Comparison of ENCODE assay signal across 25 mouse cellular contexts in the genomic region with DNA sequence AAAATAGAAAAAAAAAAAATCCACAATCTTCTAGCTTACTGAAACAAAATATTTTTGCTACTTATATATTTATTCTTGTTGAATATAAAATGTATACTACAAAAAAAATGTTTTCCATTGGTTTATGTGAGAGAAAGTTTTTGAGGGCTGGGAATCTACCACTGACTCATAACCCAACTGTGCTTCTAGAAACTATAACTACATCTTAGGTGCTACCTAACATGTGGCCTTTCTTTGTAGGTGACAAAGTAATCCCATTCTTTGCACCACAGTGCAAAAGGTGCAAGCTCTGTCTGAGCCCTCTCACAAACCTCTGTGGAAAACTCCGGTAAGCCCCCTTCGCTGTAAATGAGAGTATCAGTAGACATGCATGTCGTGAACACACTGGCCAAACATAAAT. TPM values are rescaled to one million over a fixed set of nuclear protein-coding genes. Genes with fewer than 3 reads are reported as not detected.
"Had no signal": no experiment of that assay in that cellular context is flagged by ENCODE, and none has a peak within 500 bp of the region (broad histone marks: within the 10 kb centered on the region; RNA-seq: fewer than 3 reads in every experiment).

No protein-coding gene starts in this region.

- H3K4me1 ChIP-seq: lung, embryonic 15.5 days; megakaryocyte, embryonic 14.5 days; midbrain, embryonic 13.5 days; midbrain, embryonic 15.5 days; neural tube, embryonic 12.5 days had no signal

- H3K27me3 ChIP-seq: lung, embryonic 15.5 days; midbrain, embryonic 13.5 days; midbrain, embryonic 15.5 days; neural tube, embryonic 12.5 days had no signal

- ATAC-seq: lung, postnatal 0 days; midbrain, embryonic 13.5 days; midbrain, embryonic 15.5 days had no signal

- H3K27ac ChIP-seq: lung, embryonic 15.5 days; macrophage; midbrain, embryonic 13.5 days; midbrain, embryonic 15.5 days; neural tube, embryonic 12.5 days had no signal

- H3K4me3 ChIP-seq: lung, embryonic 15.5 days; megakaryocyte, embryonic 14.5 days; midbrain, embryonic 13.5 days; midbrain, embryonic 15.5 days; neural tube, embryonic 12.5 days had no signal

- DNase-seq: lung, adult 2 months; lung, postnatal 14 days; lung, postnatal 36 days; right cerebral cortex, postnatal 25 days; right cerebral cortex, postnatal 4 days; spleen, adult 18-20 months; thymus, adult 18-20 months; thymus, postnatal 14 days; thymus, postnatal 36 days had no signal

RNA-seq across cellular contexts. Expression of a gene that starts 5.1 kb away (rescaled TPM):
- total RNA-seq: megakaryocyte progenitor cell, adult 5-6 weeks; midbrain, postnatal 0 days; monocyte, adult 5-6 weeks; neutrophil, adult 5-6 weeks had no signal
- polyA plus RNA-seq: lung, adult 2 months; lung, embryonic 15.5 days; lung, postnatal 0 days; macrophage; midbrain, embryonic 11.5 days; midbrain, embryonic 13.5 days; midbrain, embryonic 15.5 days; midbrain, postnatal 0 days; neural tube, embryonic 12.5 days; neural tube, embryonic 14.5 days; stomach, embryonic 14.5 days; stomach, embryonic 16.5 days; thymus, postnatal 0 days had no signal
